Mouse (Mus musculus) lung, postnatal 0 days (tissue): ENCODE data around the gene Pigm.

Source experiments
- CTCF ChIP-seq: IDR thresholded peaks from 2 replicates; pipeline ENCODE4 v1.5.1; 2016; ENCODE audit warnings: antibody characterized with exemption, mild to moderate bottlenecking
- EP300 ChIP-seq: IDR thresholded peaks from 2 replicates; pipeline ENCODE4 v1.6.1; 2016; ENCODE audit warnings: antibody characterized with exemption, mild to moderate bottlenecking, control low read depth

GRCm38 (mm10) chr1:172409431-172409830 is 33.1 kb downstream of the Pigm start:
- TF ChIP-seq CTCF = no peak
- TF ChIP-seq EP300 = no peak
